Mouse (Mus musculus): ENCODE results near the gene Mtus2. TPM values are rescaled to one million over a fixed set of nuclear protein-coding genes. Genes with fewer than 3 reads are reported as not detected.
A peak's percentile ranks its signal among the peaks of the same experiment; 100 is the strongest.

The Mtus2 gene
- polyA plus RNA-seq, 1 experiment from 2014 or later, result 26.0 TPM

DNA sequence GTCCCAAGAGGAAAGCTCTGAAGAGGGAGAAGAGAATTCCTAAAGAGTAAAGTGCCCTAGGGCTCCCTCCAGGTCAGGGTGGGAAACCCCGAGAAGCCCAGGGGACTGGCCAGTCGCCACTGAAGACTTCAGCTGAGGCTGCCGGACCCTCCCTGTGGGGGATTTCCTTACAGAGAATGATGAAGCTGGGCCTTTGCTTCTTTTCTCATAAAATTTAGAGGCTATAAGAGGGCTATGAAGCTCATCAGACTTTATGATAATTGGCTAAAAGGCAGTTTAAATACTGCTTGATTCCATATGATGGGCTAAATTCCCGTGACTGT is 224.1 kb downstream of the Mtus2 start:
- H3K4me1 ChIP-seq (replicated peaks), result no peaks in the 10 kb centered on the region
- H3K9ac ChIP-seq, result no peak overlapping the region
- no peaks in the 10 kb centered on the region for H3K27me3 ChIP-seq (replicated peaks)
- H3K9me3 ChIP-seq, result no peaks in the 10 kb centered on the region
- no peak for ATAC-seq
- H3K27ac ChIP-seq, result no peak overlapping the region
- no peak overlapping the region for H3K4me3 ChIP-seq (replicated peaks)
- no peak overlapping the region for H3K4me2 ChIP-seq (replicated peaks)
- 37% methylated on average over 4 of the region's 4 CpGs for WGBS
- H3K36me3 ChIP-seq, result no peaks in the 10 kb centered on the region

DNA sequence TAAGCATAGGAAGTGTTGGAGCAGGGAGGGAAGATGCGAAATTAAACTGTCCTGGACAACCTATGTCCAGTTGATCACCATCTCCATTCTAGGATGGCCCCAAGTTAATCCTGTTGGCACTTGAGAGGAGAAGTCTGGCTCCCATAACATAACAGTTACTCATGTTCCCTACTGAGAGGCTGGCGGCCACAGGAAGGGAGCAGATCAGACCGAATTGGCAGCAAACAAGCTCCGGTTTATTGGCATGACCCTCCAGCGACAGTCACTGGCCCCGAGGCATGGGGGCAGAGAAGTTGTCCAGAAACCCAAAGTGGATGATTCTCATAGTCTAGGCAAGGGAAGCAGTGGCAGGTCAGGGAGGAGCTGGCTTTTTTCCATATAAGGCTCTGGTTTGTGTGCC is 224.8 kb downstream of the Mtus2 start:
- no peaks in the 10 kb centered on the region for H3K36me3 ChIP-seq
- H3K4me3 ChIP-seq (replicated peaks), result no peak overlapping the region
- H3K9me3 ChIP-seq, result no peaks in the 10 kb centered on the region
- H3K27ac ChIP-seq, result no peak overlapping the region
- no peak overlapping the region for H3K9ac ChIP-seq
- no peak overlapping the region for H3K4me2 ChIP-seq (replicated peaks)
- no peak for ATAC-seq
- H3K4me1 ChIP-seq (replicated peaks), result no peaks in the 10 kb centered on the region
- 78% methylated on average over 6 of the region's 6 CpGs for WGBS
- no peaks in the 10 kb centered on the region for H3K27me3 ChIP-seq (replicated peaks)

DNA sequence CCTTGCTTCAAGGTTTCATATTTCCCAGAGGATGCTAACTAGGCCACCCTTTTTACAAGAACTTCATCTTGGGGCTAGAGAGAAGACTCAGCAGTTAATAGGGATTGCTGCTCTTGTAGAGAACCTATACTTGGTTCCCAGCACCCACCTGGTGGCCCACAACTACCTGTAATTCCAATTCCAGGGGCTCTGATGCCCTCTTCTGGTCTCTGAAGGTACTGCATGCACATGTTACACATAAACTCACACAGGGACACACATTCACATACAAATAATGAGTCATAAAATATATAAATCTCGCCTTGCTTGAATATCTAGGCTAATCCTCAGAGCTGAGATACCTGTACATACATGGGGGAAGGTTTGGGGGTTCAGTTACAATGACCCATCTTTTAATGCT is 228.8 kb downstream of the Mtus2 start:
- H3K9ac ChIP-seq, result no peak overlapping the region
- H3K4me3 ChIP-seq (replicated peaks), result no peak overlapping the region
- no peaks in the 10 kb centered on the region for H3K4me1 ChIP-seq (replicated peaks)
- 67% methylated on average over 1 of the region's 1 CpGs for WGBS
- H3K27ac ChIP-seq, result no peak overlapping the region
- no peak for ATAC-seq
- H3K36me3 ChIP-seq, result no peaks in the 10 kb centered on the region
- H3K4me2 ChIP-seq (replicated peaks), result no peak overlapping the region
- H3K27me3 ChIP-seq (replicated peaks), result no peaks in the 10 kb centered on the region
- H3K9me3 ChIP-seq, result no peaks in the 10 kb centered on the region

DNA sequence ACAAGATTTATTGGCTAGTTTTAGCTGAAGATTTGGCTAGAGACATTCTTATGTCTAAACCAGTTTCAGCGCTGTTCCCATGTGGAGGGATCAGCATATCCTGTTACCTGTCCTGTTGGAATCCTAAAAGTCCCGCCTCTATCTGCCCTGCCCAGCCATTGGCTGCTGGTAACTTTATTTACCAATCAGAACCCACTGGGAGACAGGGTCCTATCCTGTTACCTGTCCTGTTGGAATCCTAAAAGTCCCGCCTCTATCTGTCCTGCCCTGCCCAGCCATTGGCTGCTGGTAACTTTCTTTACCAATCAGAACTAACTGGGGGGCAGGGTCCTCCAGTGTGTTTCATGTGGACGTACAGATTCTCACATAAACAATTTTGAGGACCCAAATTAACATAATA is 234.3 kb downstream of the Mtus2 start:
- H3K27ac ChIP-seq, result no peak overlapping the region
- peak; percentile 62 for ATAC-seq
- no peak overlapping the region for H3K4me2 ChIP-seq (replicated peaks)
- WGBS, result 34% methylated on average over 4 of the region's 4 CpGs
- no peak overlapping the region for H3K9ac ChIP-seq
- H3K27me3 ChIP-seq (replicated peaks), result no peaks in the 10 kb centered on the region
- no peaks in the 10 kb centered on the region for H3K9me3 ChIP-seq
- no peaks in the 10 kb centered on the region for H3K36me3 ChIP-seq
- no peaks in the 10 kb centered on the region for H3K4me1 ChIP-seq (replicated peaks)
- H3K4me3 ChIP-seq (replicated peaks), result no peak overlapping the region

DNA sequence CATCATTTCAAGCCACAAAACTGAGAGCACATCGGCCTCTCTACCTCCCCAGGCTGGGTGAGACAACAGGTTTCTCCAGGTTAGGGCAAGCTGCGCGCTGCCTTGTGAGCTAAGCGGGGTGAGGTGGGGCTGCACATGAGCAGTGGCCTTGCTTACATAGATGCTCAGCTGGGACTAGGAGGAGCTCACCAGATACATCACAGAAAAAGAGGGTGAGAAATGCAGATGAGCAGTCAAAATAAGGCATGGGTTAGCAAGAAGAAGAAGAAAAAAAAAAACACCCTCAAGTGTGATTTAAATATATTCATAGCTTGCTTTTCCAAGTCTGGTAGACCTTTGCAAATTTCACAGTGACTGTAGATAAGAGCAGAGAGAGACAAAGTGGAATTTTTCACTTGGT is 254.7 kb downstream of the Mtus2 start:
- Histone ChIP-seq H3K4me1 (replicated peaks) (no peaks in the 10 kb centered on the region), H3K27me3 (replicated peaks) (no peaks in the 10 kb centered on the region), H3K36me3 (no peaks in the 10 kb centered on the region), H3K9ac (no peak overlapping the region), H3K4me2 (replicated peaks) (no peak overlapping the region), H3K27ac (no peak overlapping the region), H3K9me3 (no peaks in the 10 kb centered on the region), H3K4me3 (replicated peaks) (no peak overlapping the region)
- ATAC-seq, result no peak
- WGBS, result 94% methylated on average over 4 of the region's 4 CpGs

DNA sequence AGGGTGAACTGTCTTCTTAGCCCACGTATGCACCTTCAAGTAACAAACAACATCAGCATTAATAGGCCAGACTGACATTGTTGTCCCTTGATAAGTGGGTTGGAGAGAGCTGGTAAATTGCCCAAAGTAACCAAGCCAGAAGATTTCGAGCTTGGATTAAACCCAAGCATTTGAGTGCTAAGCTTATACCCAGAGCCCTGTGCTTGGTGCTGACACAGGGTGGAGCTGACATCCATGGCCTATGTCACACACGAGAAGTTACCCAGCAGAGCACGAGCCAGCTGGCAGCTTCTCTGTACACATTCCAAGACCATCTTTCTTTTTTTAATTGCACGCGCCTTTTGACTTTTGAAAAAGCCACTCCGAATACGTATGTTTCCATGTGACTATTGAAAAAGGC is 259.7 kb downstream of the Mtus2 start:
- ATAC-seq, result no peak
- H3K4me3 ChIP-seq (replicated peaks), result no peak overlapping the region
- WGBS, result 85% methylated on average over 8 of the region's 8 CpGs
- no peak overlapping the region for H3K4me2 ChIP-seq (replicated peaks)
- H3K36me3 ChIP-seq, result no peaks in the 10 kb centered on the region
- H3K9me3 ChIP-seq, result no peaks in the 10 kb centered on the region
- H3K4me1 ChIP-seq (replicated peaks), result no peaks in the 10 kb centered on the region
- no peaks in the 10 kb centered on the region for H3K27me3 ChIP-seq (replicated peaks)
- no peak overlapping the region for H3K27ac ChIP-seq
- H3K9ac ChIP-seq, result no peak overlapping the region

DNA sequence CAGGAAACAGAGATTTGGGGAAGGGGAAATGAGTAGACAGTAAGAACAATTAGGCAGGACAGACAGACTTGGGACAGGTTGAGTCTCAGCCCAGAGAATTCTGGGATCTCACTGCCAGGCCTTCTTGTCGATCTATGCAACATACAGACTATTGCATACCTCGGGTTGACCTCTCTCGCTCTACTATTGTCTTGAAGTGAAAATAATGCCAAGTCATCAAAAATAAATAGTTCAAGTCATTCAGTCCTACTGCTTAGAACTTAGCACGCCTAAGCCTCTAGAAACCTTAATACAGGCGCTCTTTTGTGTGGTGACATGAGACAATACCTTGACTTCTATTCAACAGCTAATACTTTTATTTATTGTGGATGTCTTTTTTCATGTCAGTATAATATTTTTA is 265.8 kb downstream of the Mtus2 start:
- Histone ChIP-seq H3K4me1 (replicated peaks) (no peaks in the 10 kb centered on the region), H3K4me2 (replicated peaks) (no peak overlapping the region), H3K36me3 (no peaks in the 10 kb centered on the region), H3K9ac (no peak overlapping the region), H3K27ac (no peak overlapping the region), H3K9me3 (no peaks in the 10 kb centered on the region), H3K4me3 (replicated peaks) (no peak overlapping the region), H3K27me3 (replicated peaks) (no peaks in the 10 kb centered on the region)
- ATAC-seq, result no peak
- WGBS, result 90% methylated on average over 5 of the region's 5 CpGs

DNA sequence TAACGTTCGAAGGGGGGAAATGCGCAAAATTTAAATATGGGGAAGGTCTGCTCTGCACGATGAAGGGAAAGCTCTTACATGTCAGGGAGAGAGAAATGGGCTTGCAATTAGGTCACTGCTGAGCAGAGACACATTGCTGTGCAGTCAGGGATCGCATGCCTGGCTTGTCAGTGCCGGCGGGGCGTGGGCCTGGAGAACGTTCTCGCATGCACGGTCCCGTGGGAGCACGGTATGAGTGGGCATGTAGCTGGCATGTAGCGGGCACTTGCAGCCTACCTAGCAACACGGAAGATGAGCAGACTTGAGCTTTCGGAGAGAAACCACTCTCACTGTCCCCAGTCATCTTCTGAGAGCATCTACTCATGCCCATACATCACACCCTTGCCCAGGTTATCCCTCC is 266.9 kb downstream of the Mtus2 start:
- 84% methylated on average over 16 of the region's 16 CpGs for WGBS
- no peak overlapping the region for H3K9ac ChIP-seq
- no peak overlapping the region for H3K27ac ChIP-seq
- no peak for ATAC-seq
- no peaks in the 10 kb centered on the region for H3K27me3 ChIP-seq (replicated peaks)
- no peaks in the 10 kb centered on the region for H3K36me3 ChIP-seq
- H3K4me2 ChIP-seq (replicated peaks), result no peak overlapping the region
- no peaks in the 10 kb centered on the region for H3K9me3 ChIP-seq
- no peaks in the 10 kb centered on the region for H3K4me1 ChIP-seq (replicated peaks)
- H3K4me3 ChIP-seq (replicated peaks), result no peak overlapping the region

DNA sequence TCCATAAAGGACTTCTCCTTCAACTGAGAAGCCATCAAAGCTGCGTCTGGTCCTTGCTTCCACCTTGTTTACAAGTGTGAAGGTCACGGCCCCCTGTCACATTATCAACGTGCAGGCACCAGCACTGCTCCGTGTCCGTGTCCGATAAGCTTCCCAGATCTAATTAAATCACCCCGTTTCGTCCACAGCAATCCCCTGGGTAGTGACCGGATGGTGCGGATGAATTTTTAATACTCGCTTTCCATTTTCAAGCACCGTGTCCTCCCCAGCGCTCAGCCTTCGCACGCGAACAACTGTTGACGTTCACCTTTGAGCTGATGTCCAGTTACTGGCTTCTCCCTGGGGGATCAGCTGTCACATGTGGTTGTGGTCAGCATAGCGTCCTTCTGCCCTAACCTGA is 276.6 kb downstream of the Mtus2 start:
- H3K27ac ChIP-seq, result no peak overlapping the region
- H3K4me2 ChIP-seq (replicated peaks), result no peak overlapping the region
- no peaks in the 10 kb centered on the region for H3K36me3 ChIP-seq
- 61% methylated on average over 18 of the region's 18 CpGs for WGBS
- no peak for ATAC-seq
- H3K27me3 ChIP-seq (replicated peaks), result no peaks in the 10 kb centered on the region
- no peak overlapping the region for H3K4me3 ChIP-seq (replicated peaks)
- no peaks in the 10 kb centered on the region for H3K9me3 ChIP-seq
- H3K9ac ChIP-seq, result no peak overlapping the region
- no peaks in the 10 kb centered on the region for H3K4me1 ChIP-seq (replicated peaks)

DNA sequence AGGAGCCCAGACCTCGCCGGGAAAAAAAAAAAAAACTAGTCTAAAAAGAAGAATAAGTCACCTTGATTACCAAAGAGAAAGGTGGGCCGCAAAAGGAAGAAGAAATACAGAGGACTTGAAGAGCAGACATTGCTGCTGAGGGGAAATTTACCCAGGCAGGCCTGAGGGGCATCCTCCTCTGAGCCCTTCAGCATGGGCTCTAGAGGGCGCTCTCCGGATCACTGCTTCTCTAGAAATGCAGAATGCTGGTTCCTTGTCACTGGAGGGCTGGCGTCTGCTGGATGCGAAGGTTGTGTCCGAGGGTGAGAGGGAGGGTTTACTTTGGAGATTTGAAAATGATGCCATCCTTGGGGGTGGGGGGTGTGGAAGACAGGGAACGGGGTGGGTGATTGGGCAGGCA is 279.5 kb downstream of the Mtus2 start:
- Histone ChIP-seq H3K4me3 (replicated peaks) (no peak overlapping the region), H3K9me3 (no peaks in the 10 kb centered on the region), H3K27me3 (replicated peaks) (no peaks in the 10 kb centered on the region), H3K4me1 (replicated peaks) (no peaks in the 10 kb centered on the region), H3K36me3 (no peaks in the 10 kb centered on the region), H3K9ac (no peak overlapping the region), H3K4me2 (replicated peaks) (no peak overlapping the region), H3K27ac (no peak overlapping the region)
- no peak for ATAC-seq
- WGBS, result 57% methylated on average over 9 of the region's 9 CpGs

DNA sequence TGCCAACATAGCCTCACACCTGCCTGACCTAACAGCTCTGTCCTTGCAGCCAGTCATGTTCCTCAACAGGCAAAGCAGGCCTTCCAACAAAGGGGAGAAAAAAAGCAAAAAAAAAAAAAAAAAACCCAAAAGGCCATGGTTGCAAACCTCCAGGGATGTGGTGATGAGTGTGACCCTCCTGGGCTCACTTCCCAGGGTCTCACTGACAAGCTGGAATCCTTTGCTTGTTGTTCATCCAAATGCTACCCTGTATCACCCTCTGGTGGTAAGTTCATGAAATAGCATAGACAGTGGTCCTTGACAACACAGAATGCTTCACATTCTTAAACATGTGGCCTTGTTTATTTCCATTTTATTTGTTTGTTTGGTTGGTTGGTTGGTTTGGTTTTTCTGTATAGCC is 281.9 kb downstream of the Mtus2 start:
- Histone ChIP-seq H3K9ac (no peak overlapping the region), H3K27me3 (replicated peaks) (no peaks in the 10 kb centered on the region), H3K4me3 (replicated peaks) (no peak overlapping the region), H3K9me3 (no peaks in the 10 kb centered on the region), H3K4me2 (replicated peaks) (no peak overlapping the region), H3K27ac (no peak overlapping the region), H3K4me1 (replicated peaks) (no peaks in the 10 kb centered on the region), H3K36me3 (no peaks in the 10 kb centered on the region)
- 0 out of 2 replicates have a peak, but pooled peaks have one; percentile 31 for ATAC-seq

DNA sequence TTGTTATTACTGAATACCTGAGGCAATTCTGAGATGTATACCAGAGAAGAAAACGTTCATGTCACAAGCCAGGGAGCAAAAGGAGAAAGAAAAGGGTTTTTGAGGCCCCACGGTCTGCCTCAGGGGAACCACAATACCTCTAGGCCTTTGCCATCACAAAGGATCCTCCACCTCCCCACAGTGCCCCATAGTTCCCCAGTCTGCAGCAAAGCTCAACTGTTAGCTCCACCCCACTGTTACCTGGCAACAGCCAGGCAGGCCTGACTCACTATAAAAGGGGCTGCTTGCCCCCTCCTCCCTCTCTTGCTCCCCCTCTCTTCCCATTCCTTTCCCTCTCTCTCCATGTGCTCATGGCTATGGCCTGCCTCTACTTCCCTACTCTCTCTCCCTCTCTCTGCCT is 282.6 kb downstream of the Mtus2 start:
- 43% methylated on average over 2 of the region's 2 CpGs for WGBS
- H3K9ac ChIP-seq, result no peak overlapping the region
- no peak for ATAC-seq
- H3K27ac ChIP-seq, result no peak overlapping the region
- no peaks in the 10 kb centered on the region for H3K9me3 ChIP-seq
- H3K36me3 ChIP-seq, result no peaks in the 10 kb centered on the region
- no peaks in the 10 kb centered on the region for H3K27me3 ChIP-seq (replicated peaks)
- H3K4me2 ChIP-seq (replicated peaks), result no peak overlapping the region
- H3K4me1 ChIP-seq (replicated peaks), result no peaks in the 10 kb centered on the region
- no peak overlapping the region for H3K4me3 ChIP-seq (replicated peaks)

DNA sequence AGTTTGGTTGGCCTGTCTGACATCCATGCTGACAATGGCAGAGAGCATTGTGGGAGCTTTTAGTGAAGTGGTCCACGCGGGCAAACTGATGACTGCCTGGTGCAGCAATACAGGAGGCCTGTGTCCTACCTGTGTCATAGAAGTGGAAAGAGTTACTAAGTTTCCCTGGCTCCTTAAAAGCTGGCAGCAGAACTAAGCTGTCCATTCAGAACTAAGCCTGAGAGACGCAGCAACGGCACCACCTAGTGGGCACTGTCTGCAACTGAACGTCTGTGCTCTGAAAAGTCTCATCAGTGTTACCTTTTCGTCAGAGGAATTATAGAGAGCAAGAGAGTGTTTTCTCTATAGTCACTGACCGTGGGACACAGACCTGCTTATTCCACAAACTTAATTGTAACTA is 284.8 kb downstream of the Mtus2 start:
- H3K4me3 ChIP-seq (replicated peaks), result no peak overlapping the region
- no peak overlapping the region for H3K27ac ChIP-seq
- H3K4me2 ChIP-seq (replicated peaks), result no peak overlapping the region
- peak; percentile 23; the same call in 1 of the 2 replicates for ATAC-seq
- H3K9me3 ChIP-seq, result no peaks in the 10 kb centered on the region
- H3K27me3 ChIP-seq (replicated peaks), result no peaks in the 10 kb centered on the region
- H3K36me3 ChIP-seq, result no peaks in the 10 kb centered on the region
- H3K4me1 ChIP-seq (replicated peaks), result no peaks in the 10 kb centered on the region
- H3K9ac ChIP-seq, result no peak overlapping the region
- WGBS, result 11% methylated on average over 7 of the region's 7 CpGs

DNA sequence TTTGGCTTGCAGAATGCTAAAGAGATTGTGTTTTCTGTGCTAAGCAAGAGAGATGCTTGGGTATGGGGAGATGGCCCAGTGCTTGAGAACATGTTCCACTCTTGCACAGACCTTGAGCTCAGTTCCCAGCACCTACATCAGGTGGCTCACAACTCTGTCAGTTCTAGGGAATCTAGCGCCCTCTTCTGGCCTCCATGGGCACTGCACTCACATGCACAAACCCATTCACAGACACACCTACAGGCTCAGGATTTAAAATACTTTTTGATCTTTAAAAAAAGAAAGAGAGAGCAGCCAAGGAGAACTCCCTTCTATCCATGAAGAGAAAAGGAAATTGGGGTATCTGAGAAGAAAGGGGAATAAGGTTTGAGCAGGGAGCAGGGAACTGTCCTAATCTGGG is 287.4 kb downstream of the Mtus2 start:
- no peak for ATAC-seq
- Histone ChIP-seq H3K27me3 (replicated peaks) (no peaks in the 10 kb centered on the region), H3K27ac (no peak overlapping the region), H3K9ac (no peak overlapping the region), H3K4me3 (replicated peaks) (no peak overlapping the region), H3K4me2 (replicated peaks) (no peak overlapping the region), H3K36me3 (no peaks in the 10 kb centered on the region), H3K9me3 (no peaks in the 10 kb centered on the region), H3K4me1 (replicated peaks) (no peaks in the 10 kb centered on the region)
- 44% methylated on average over 1 of the region's 1 CpGs for WGBS

All from intestine, embryonic 15.5 days (tissue).